Mouse (Mus musculus): ENCODE measurements around the gene Gm43638.

DNA sequence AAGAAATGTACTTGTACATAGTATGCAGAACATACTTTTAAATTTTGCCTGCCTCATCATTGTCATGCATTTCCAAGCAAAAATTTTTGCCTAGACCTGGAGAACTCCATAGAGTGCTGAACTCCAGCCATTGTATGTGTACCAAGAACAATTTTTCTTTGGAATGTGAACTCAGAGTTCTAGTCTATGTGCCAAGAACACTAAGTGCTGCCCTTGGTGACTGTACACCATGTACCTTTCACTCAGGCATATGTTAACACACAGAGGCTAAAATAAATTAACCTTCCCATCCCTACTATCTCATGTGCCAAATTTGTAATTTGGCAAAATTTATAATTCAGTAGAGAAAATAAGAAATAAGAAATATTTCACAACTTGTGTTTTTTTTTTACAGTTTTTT lies 12.3 kb upstream of the Gm43638 start:
- TF ChIP-seq POLR2A (IDR thresholded peaks at IDR 0.05; ENCODE audit: insufficient read depth, low read depth, low read length) (no peak), EP300 (IDR thresholded peaks at IDR 0.05; ENCODE audit: insufficient read depth, low read depth, low read length) (no peak)
